Mouse (Mus musculus) stomach, postnatal 0 days (tissue): Measurements from ENCODE around the gene Lin7b. TPM values are rescaled to one million over a fixed set of nuclear protein-coding genes. Genes with fewer than 3 reads are reported as not detected.
A peak's percentile ranks its signal among the peaks of the same experiment; 100 is the strongest.

Experiments
- ATAC-seq: fragments of 200-750 bp; cut with Nextera tagmentation; 2 replicates; pipeline ENCODE4 v1.8.0; 2017; ENCODE audit not compliant: low FRiP score, low TSS enrichment
- DNase-seq: peaks from one replicate; pipeline ENCODE4 v3.0.0-alpha.2; 2016; ENCODE audit warnings: low spot score
- H3K27ac ChIP-seq: fragments of 300-500 bp; sonication (generic); replicated peaks from 2 replicates; pipeline ENCODE4 v1.5.1; 2014; ENCODE audit warnings: mild to moderate bottlenecking, control low read depth
- H3K27me3 ChIP-seq: fragments of 300-500 bp; sonication (generic); 2 replicates; pipeline ENCODE4 v1.6.1; 2014; ENCODE audit warnings: low read length; ENCODE audit not compliant: control insufficient read depth, insufficient read depth
- H3K36me3 ChIP-seq: fragments of 300-500 bp; sonication (generic); 2 replicates; pipeline ENCODE4 v1.6.1; 2014; ENCODE audit warnings: low read length, mixed read lengths; ENCODE audit not compliant: control insufficient read depth, insufficient read depth
- H3K4me1 ChIP-seq: fragments of 300-500 bp; sonication (generic); replicated peaks from 2 replicates; pipeline ENCODE4 v1.6.1; 2014; ENCODE audit warnings: antibody characterized with exemption; ENCODE audit not compliant: control insufficient read depth, insufficient read depth
- H3K4me2 ChIP-seq: fragments of 300-500 bp; sonication (generic); replicated peaks from 2 replicates; pipeline ENCODE4 v1.6.1; 2014; ENCODE audit warnings: low read depth, mild to moderate bottlenecking, control low read depth, moderate library complexity
- H3K4me3 ChIP-seq: fragments of 300-500 bp; sonication (generic); 2 replicates; pipeline ENCODE4 v1.5.1; 2014; ENCODE audit warnings: low read depth, low read length, control low read depth
- H3K9ac ChIP-seq: fragments of 300-500 bp; sonication (generic); 2 replicates; pipeline ENCODE4 v1.6.1; 2014; ENCODE audit warnings: mild to moderate bottlenecking, low read length, control low read depth, mixed read lengths
- H3K9me3 ChIP-seq: fragments of 300-500 bp; sonication (generic); 2 replicates; pipeline ENCODE4 v1.6.1; 2016; ENCODE audit warnings: low read length; ENCODE audit not compliant: control insufficient read depth
- CTCF ChIP-seq: IDR thresholded peaks from 2 replicates; pipeline ENCODE4 v1.5.1; 2016; ENCODE audit warnings: antibody characterized with exemption, low read depth, mild to moderate bottlenecking, moderate library complexity
- EP300 ChIP-seq: optimal IDR thresholded peaks from 2 replicates; pipeline ENCODE3; 2016; ENCODE audit warnings: antibody characterized with exemption
- WGBS: fragments of 180-500 bp; shearing (Covaris S2); extraction: QIAGEN DNeasy Blood & Tissue Kit; methylation state at CpG from one replicate; pipeline ENCODE4 v1.1.7; 2014; 5-methylcytosine and 5-hydroxymethylcytosine counted together
- polyA plus RNA-seq: library from polyadenylated mRNA; unstranded; fragments of >200 nt; fragmentation: Nextera tagmentation; extraction: Ambion mirVana; gene quantifications from 2 replicates; pipeline ENCODE4 v1.2.1, GENCODE M21; 2015

Lin7b gene
- polyA plus RNA-seq, 1 experiment from 2014 or later = 5.9 TPM

- H3K9me3 ChIP-seq = no peaks in the 10 kb centered on the region
- peak within 1 kb of the TSS; percentile 99 for H3K4me2 ChIP-seq
- peak within 1 kb of the TSS; percentile 66 for H3K9ac ChIP-seq
- 2% methylated on average over 20 of the region's 26 CpGs for WGBS
- H3K4me1 ChIP-seq = peaks cover 3% of the 10 kb centered on the region; the same call in 1 of the 2 replicates
- H3K27ac ChIP-seq = peak within 1 kb of the TSS; percentile 35
- TF ChIP-seq CTCF (no peak), EP300 (no peak)
- H3K27me3 ChIP-seq = no peaks in the 10 kb centered on the region
- DNase-seq (no peak), ATAC-seq (peak; percentile 3; the same call in 1 of the 2 replicates)
- H3K36me3 ChIP-seq = no peaks in the 10 kb centered on the region
- H3K4me3 ChIP-seq = peak within 1 kb of the TSS; percentile 56
Measured at GRCm38 (mm10) chr7:45366652-45367019, 3.7 kb downstream of the Lin7b start, which contains the start of gene Ppfia3. Gene Ppfia3, minus strand, starts transcription at chr7:45367019.

- Histone ChIP-seq H3K27ac (peak overlapping the region; percentile 24), H3K4me1 (peaks cover 3% of the 10 kb centered on the region; the same call in 1 of the 2 replicates), H3K27me3 (no peaks in the 10 kb centered on the region), H3K4me2 (peak overlapping the region; percentile 99), H3K36me3 (no peaks in the 10 kb centered on the region), H3K9me3 (no peaks in the 10 kb centered on the region), H3K9ac (peak overlapping the region; percentile 66), H3K4me3 (peak overlapping the region; percentile 56)
- ATAC-seq = no peak
- TF ChIP-seq EP300 (no peak), CTCF (peak; percentile 14; the same call in 1 of the 2 replicates)
- peak; percentile 61 for DNase-seq
- WGBS = 4% methylated on average over 33 of the region's 35 CpGs
Measured at GRCm38 (mm10) chr7:45365742-45366651, 4.4 kb downstream of the Lin7b start.

GRCm38 (mm10) chr7:45363983-45364382, 6.4 kb downstream of the Lin7b start:
- Histone ChIP-seq H3K9ac (no peak overlapping the region), H3K9me3 (no peaks in the 10 kb centered on the region), H3K4me1 (peaks cover 3% of the 10 kb centered on the region; the same call in 1 of the 2 replicates), H3K27ac (no peak overlapping the region), H3K4me3 (no peak overlapping the region), H3K27me3 (peaks cover 2% of the 10 kb centered on the region; the same call in 1 of the 2 replicates), H3K36me3 (no peaks in the 10 kb centered on the region), H3K4me2 (no peak overlapping the region)
- no peak for DNase-seq
- no peak for ATAC-seq
- TF ChIP-seq EP300 = no peak
- no peak for TF ChIP-seq CTCF
- 82% methylated on average over 2 of the region's 2 CpGs for WGBS

GRCm38 (mm10) chr7:45362801-45363200, 7.6 kb downstream of the Lin7b start:
- DNase-seq (peak; percentile 83), ATAC-seq (peak; percentile 47; the same call in 1 of the 2 replicates)
- WGBS = 6% methylated on average over 13 of the region's 13 CpGs
- H3K9me3 ChIP-seq = no peaks in the 10 kb centered on the region
- TF ChIP-seq EP300 (peak; percentile 90), CTCF (peak; percentile 12; the same call in 1 of the 2 replicates)
- H3K36me3 ChIP-seq = no peaks in the 10 kb centered on the region
- H3K27me3 ChIP-seq = peaks cover 2% of the 10 kb centered on the region; the same call in 1 of the 2 replicates
- peaks cover 3% of the 10 kb centered on the region; the same call in 1 of the 2 replicates for H3K4me1 ChIP-seq
- no peak overlapping the region for H3K4me3 ChIP-seq
- no peak overlapping the region for H3K4me2 ChIP-seq
- no peak overlapping the region for H3K9ac ChIP-seq
- H3K27ac ChIP-seq = no peak overlapping the region

- TF ChIP-seq EP300 (no peak), CTCF (no peak)
- Histone ChIP-seq H3K9me3 (no peaks in the 10 kb centered on the region), H3K4me3 (peak overlapping the region; percentile 38), H3K27ac (peak overlapping the region; percentile 40; the same call in 1 of the 2 replicates), H3K36me3 (no peaks in the 10 kb centered on the region), H3K27me3 (peaks cover 2% of the 10 kb centered on the region; the same call in 1 of the 2 replicates), H3K4me2 (peak overlapping the region; percentile 60), H3K9ac (peak overlapping the region; percentile 35; the same call in 1 of the 2 replicates), H3K4me1 (peaks cover 3% of the 10 kb centered on the region; the same call in 1 of the 2 replicates)
- under 1% methylated on average over 43 of the region's 43 CpGs for WGBS
- ATAC-seq (peak; percentile 79), DNase-seq (peak; percentile 80)
Measured at GRCm38 (mm10) chr7:45361243-45361804, 9.1 kb downstream of the Lin7b start.
